25 mouse cellular contexts compared by ENCODE assay signal in genomic region chr19:4845846-4846245, GRCm38 (mm10). TPM values are rescaled to one million over a fixed set of nuclear protein-coding genes. Genes with fewer than 3 reads are reported as not detected.
DNase-seq lines count a peak whose midpoint lies in the region; ATAC-seq and TF ChIP-seq lines count a peak whose summit lies in the region.
"Had no signal": no experiment of that assay in that cellular context is flagged by ENCODE, and none has a peak within 500 bp of the region (broad histone marks: within the 10 kb centered on the region; RNA-seq: fewer than 3 reads in every experiment).

No protein-coding gene starts in this region.

- no peak for TF ChIP-seq CTCF in MEL (IDR thresholded peaks at IDR 0.05 in 2 of 3, conservative IDR thresholded peaks at IDR 0.05 in 1 of 3; ENCODE audit: control insufficient read depth in 1 of 3, insufficient read depth in 1 of 3, low read depth in 2 of 3, low read length in 3 of 3, poor library complexity in 1 of 3, severe bottlenecking in 1 of 3)
- TF ChIP-seq CTCF in gastrocnemius, adult 2 months (IDR thresholded peaks at IDR 0.05) = no peak

- no peak overlapping the region for H3K4me2 ChIP-seq in forebrain, embryonic 12.5 days
- H3K4me2 ChIP-seq in liver, embryonic 12.5 days = no peak overlapping the region

- TF ChIP-seq EP300 in MEL (IDR thresholded peaks at IDR 0.05; ENCODE audit: low read depth in 1 of 2, low read length in 2 of 2) = 0 out of 4 replicates have a peak, but pooled peaks of 1 of the 2 experiments have one; percentile 30

- H3K27me3 ChIP-seq in MEL (ENCODE audit: control insufficient read depth in 1 of 2, insufficient read depth in 2 of 2, low read length in 2 of 2) = no peaks in the 10 kb centered on the region; a peak in 2 of 4 replicates
- H3K27me3 ChIP-seq in forebrain, embryonic 12.5 days = peaks cover 23% of the 10 kb centered on the region
- peaks cover 62% of the 10 kb centered on the region for H3K27me3 ChIP-seq in liver, embryonic 12.5 days (replicated peaks)

- no peaks in the 10 kb centered on the region for H3K79me2 ChIP-seq in MEL (ENCODE audit: control insufficient read depth, insufficient read depth, low read length, poor library complexity)

- WGBS in forebrain, embryonic 12.5 days = 81% methylated on average over 2 of the region's 2 CpGs
- 37% methylated on average over 2 of the region's 2 CpGs for WGBS in liver, embryonic 12.5 days (ENCODE audit: insufficient replicate concordance)

- peak overlapping the region in 1 of 2 experiments; percentile 10; a peak in 1 of 4 replicates for H3K4me3 ChIP-seq in MEL (ENCODE audit: control insufficient read depth in 1 of 2, insufficient read depth in 1 of 2, low read depth in 2 of 2, low read length in 2 of 2)
- H3K4me3 ChIP-seq in forebrain, embryonic 12.5 days (replicated peaks) = no peak overlapping the region
- no peak overlapping the region for H3K4me3 ChIP-seq in gastrocnemius, adult 2 months
- no peak overlapping the region for H3K4me3 ChIP-seq in liver, embryonic 12.5 days

- no peak overlapping the region for H3K9ac ChIP-seq in MEL (ENCODE audit: control insufficient read depth, low read depth, low read length, poor library complexity, severe bottlenecking)
- H3K9ac ChIP-seq in forebrain, embryonic 12.5 days = no peak overlapping the region
- H3K9ac ChIP-seq in liver, embryonic 12.5 days = no peak overlapping the region

- peak; percentile 57 for DNase-seq in MEL (ENCODE audit: low read depth, low spot score)
- DNase-seq in c-Kit-positive CD71-positive TER-119-negative erythroid progenitor cells, embryonic 14.5 days (ENCODE audit: low read depth) = peak; percentile 71
- DNase-seq in c-Kit-positive CD71-positive TER-119-positive erythroid progenitor cells, embryonic 14.5 days (ENCODE audit: low spot score) = peak; percentile 71
- DNase-seq in induced T-regulatory cell, adult 2 months (ENCODE audit: low read depth) = peak; percentile 17
- no peak for DNase-seq in thymus, postnatal 25 days
- DNase-seq in gastrocnemius, adult 2 months = no peak
- DNase-seq: adrenal gland, adult 2 months; adrenal gland, adult 8-10 months; adrenal gland, postnatal 10 days; adrenal gland, postnatal 14 days; adrenal gland, postnatal 25 days; adrenal gland, postnatal 36 days; B cell, adult 2 months; cerebellum, adult 11 months; cerebellum, adult 11-12 months; cerebellum, adult 18-20 months; cerebellum, adult 2 months; cerebellum, adult 8-10 months had no signal

- intact Hi-C loops in gastrocnemius, adult 2 months (cut with DNase I) = loop anchor here (2.0 to 5.0 kb wide), 3 partner anchors 34 to 219 kb away; partner anchors contain the start of genes Gm21992, Rbm14 and Rce1

- TF ChIP-seq RAD21 in MEL (IDR thresholded peaks at IDR 0.05; ENCODE audit: low read depth, low read length) = no peak

- peaks cover 15 to 20% of the 10 kb centered on the region in 2 experiments for H3K4me1 ChIP-seq in MEL (ENCODE audit: control insufficient read depth in 1 of 2, insufficient read depth in 2 of 2, low read length in 2 of 2)
- no peaks in the 10 kb centered on the region for H3K4me1 ChIP-seq in forebrain, embryonic 12.5 days
- H3K4me1 ChIP-seq in liver, embryonic 12.5 days = peaks cover 8% of the 10 kb centered on the region; the same call in 1 of the 2 replicates

- peaks cover 0 to 12% of the 10 kb centered on the region in 2 experiments; a peak in 2 of 4 replicates for H3K36me3 ChIP-seq in MEL (ENCODE audit: control insufficient read depth in 1 of 2, insufficient read depth in 2 of 2, low read length in 2 of 2)
- no peaks in the 10 kb centered on the region for H3K36me3 ChIP-seq in forebrain, embryonic 12.5 days (replicated peaks)
- H3K36me3 ChIP-seq in liver, embryonic 12.5 days = no peaks in the 10 kb centered on the region
- H3K36me3 ChIP-seq: G1E had no signal

- ATAC-seq in forebrain, embryonic 12.5 days (ENCODE audit: low FRiP score) = no peak
- no peak for ATAC-seq in liver, embryonic 12.5 days
- ATAC-seq: activated CD4-positive, CD25-positive, alpha-beta regulatory T cell, adult 4 months; CD4-positive, CD25-positive, alpha-beta regulatory T cell, adult 4 months; Patski had no signal

- H3K9me3 ChIP-seq in MEL (replicated peaks; ENCODE audit: insufficient read depth, low read length) = no peaks in the 10 kb centered on the region
- H3K9me3 ChIP-seq in forebrain, embryonic 12.5 days = no peaks in the 10 kb centered on the region
- H3K9me3 ChIP-seq in liver, embryonic 12.5 days (replicated peaks) = no peaks in the 10 kb centered on the region
- H3K9me3 ChIP-seq: G1E had no signal

- no peak for TF ChIP-seq POLR2A in MEL (IDR thresholded peaks at IDR 0.05; ENCODE audit: control insufficient read depth in 1 of 2, insufficient read depth in 1 of 2, low read depth in 1 of 2, low read length in 2 of 2, poor library complexity in 1 of 2)

- H3K27ac ChIP-seq in MEL (ENCODE audit: control insufficient read depth, low read depth, low read length) = peak overlapping the region; percentile 31
- H3K27ac ChIP-seq in forebrain, embryonic 12.5 days = no peak overlapping the region
- no peak overlapping the region for H3K27ac ChIP-seq in gastrocnemius, adult 2 months
- H3K27ac ChIP-seq in liver, embryonic 12.5 days = no peak overlapping the region

TF ChIP-seq in MEL, 35 proteins besides CTCF, POLR2A, EP300 and RAD21:
- TF ChIP-seq UBTF (IDR thresholded peaks at IDR 0.05; ENCODE audit: borderline replicate concordance, insufficient read depth, low read depth, low read length) (no peak), TCF12 (IDR thresholded peaks at IDR 0.05; ENCODE audit: low read depth, low read length) (no peak), CHD1 (IDR thresholded peaks at IDR 0.05; ENCODE audit: low read depth, low read length) (no peak), MEF2A (IDR thresholded peaks at IDR 0.05; ENCODE audit: extremely low read depth, insufficient replicate concordance, low read depth, low read length, poor library complexity, severe bottlenecking) (no peak), MYC (IDR thresholded peaks at IDR 0.05; ENCODE audit: low read depth, low read length) (0 out of 2 replicates have a peak, but pooled peaks have one; percentile 32), MAZ (IDR thresholded peaks at IDR 0.05; ENCODE audit: low read depth, low read length) (no peak), NRF1 (IDR thresholded peaks at IDR 0.05; ENCODE audit: insufficient read depth, low read depth, low read length, poor library complexity, severe bottlenecking) (no peak), SMC3 (IDR thresholded peaks at IDR 0.05; ENCODE audit: low read depth, low read length) (no peak), ZKSCAN1 (IDR thresholded peaks at IDR 0.05; ENCODE audit: low read depth, low read length) (no peak), ZNF384 (IDR thresholded peaks at IDR 0.05; ENCODE audit: low read depth, low read length) (peak; percentile 79), ZC3H11A (IDR thresholded peaks at IDR 0.05; ENCODE audit: low read depth, low read length) (no peak), JUND (IDR thresholded peaks at IDR 0.05; ENCODE audit: low read depth, low read length) (no peak), MXI1 (IDR thresholded peaks at IDR 0.05; ENCODE audit: low read depth, low read length) (no peak)

RNA-seq across cellular contexts. Expression of gene Ccdc87, which starts 6.7 kb away (rescaled TPM):
- total RNA-seq in MEL (2012; rRNA removed) = 0.04 TPM in 1 of 2 replicates, not detected in the other
- under 1 TPM in 1 of 2 experiments, not detected in 1; 0.06 TPM for polyA plus RNA-seq in MEL (2012; ENCODE audit: insufficient read depth in 1 of 2, insufficient read length in 2 of 2, low read depth in 1 of 2, low replicate concordance in 2 of 2, missing spikeins in 1 of 2)
- 0.19 TPM in 2 replicates for polyA plus RNA-seq in forebrain, embryonic 12.5 days (2016; fragmentation: Nextera tagmentation; extraction: Ambion mirVana)
- not detected for total RNA-seq in gastrocnemius, adult 2 months (2021)
- polyA plus RNA-seq in liver, embryonic 12.5 days (2016; fragmentation: Nextera tagmentation; extraction: Ambion mirVana) = not detected in 2 replicates
- total RNA-seq: CH12.LX had no signal
- polyA plus RNA-seq: activated CD4-positive, CD25-positive, alpha-beta regulatory T cell, adult 4 months; CD4-positive, CD25-positive, alpha-beta regulatory T cell, adult 4 months; G1E had no signal

RNA-seq across cellular contexts. Expression of gene Ccs, which starts 6.7 kb away (rescaled TPM):
- total RNA-seq in MEL (2012; rRNA removed) = 43.3 and 48.3 TPM in 2 replicates
- polyA plus RNA-seq in MEL (2012; ENCODE audit: insufficient read depth in 1 of 2, insufficient read length in 2 of 2, low read depth in 1 of 2, low replicate concordance in 2 of 2, missing spikeins in 1 of 2) = 10 to 100 TPM in 1 of 2 experiments, not detected in 1; 56.6 TPM
- 34.6 and 37.9 TPM in 2 replicates for polyA plus RNA-seq in forebrain, embryonic 12.5 days (2016; fragmentation: Nextera tagmentation; extraction: Ambion mirVana)
- 10 to 100 TPM; 17.4 to 24.8 TPM for total RNA-seq in gastrocnemius, adult 2 months (2021)
- polyA plus RNA-seq in liver, embryonic 12.5 days (2016; fragmentation: Nextera tagmentation; extraction: Ambion mirVana) = 40.3 and 43.6 TPM in 2 replicates

RNA-seq across cellular contexts. Expression of gene Ctsf, which starts 9.1 kb away (rescaled TPM):
- total RNA-seq in MEL (2012; rRNA removed) = not detected in 2 replicates
- polyA plus RNA-seq in MEL (2012; ENCODE audit: insufficient read depth in 1 of 2, insufficient read length in 2 of 2, low read depth in 1 of 2, low replicate concordance in 2 of 2, missing spikeins in 1 of 2) = not detected
- 30.0 and 30.9 TPM in 2 replicates for polyA plus RNA-seq in forebrain, embryonic 12.5 days (2016; fragmentation: Nextera tagmentation; extraction: Ambion mirVana)
- total RNA-seq in gastrocnemius, adult 2 months (2021) = 10 to 100 TPM; 24.8 to 41.9 TPM
- 13.1 and 17.8 TPM in 2 replicates for polyA plus RNA-seq in liver, embryonic 12.5 days (2016; fragmentation: Nextera tagmentation; extraction: Ambion mirVana)
- total RNA-seq: CH12.LX had no signal

RNA-seq across cellular contexts. Expression of gene Actn3, which starts 31.9 kb away (rescaled TPM):
- total RNA-seq in MEL (2012; rRNA removed) = 1.0 and 1.3 TPM in 2 replicates
- polyA plus RNA-seq in MEL (2012; ENCODE audit: insufficient read depth in 1 of 2, insufficient read length in 2 of 2, low read depth in 1 of 2, low replicate concordance in 2 of 2, missing spikeins in 1 of 2) = under 1 TPM in 1 of 2 experiments, not detected in 1; 0.65 TPM
- polyA plus RNA-seq in forebrain, embryonic 12.5 days (2016; fragmentation: Nextera tagmentation; extraction: Ambion mirVana) = 1.2 and 1.3 TPM in 2 replicates
- over 10,000 TPM in 1 of 2 experiments, 1,000 to 10,000 TPM in 1; 5,071 to 10,315 TPM for total RNA-seq in gastrocnemius, adult 2 months (2021)
- 0.79 and 0.82 TPM in 2 replicates for polyA plus RNA-seq in liver, embryonic 12.5 days (2016; fragmentation: Nextera tagmentation; extraction: Ambion mirVana)
- polyA plus RNA-seq: activated CD4-positive, CD25-positive, alpha-beta regulatory T cell, adult 4 months; CD4-positive, CD25-positive, alpha-beta regulatory T cell, adult 4 months had no signal

RNA-seq across cellular contexts. Expression of gene Zdhhc24, which starts 32.6 kb away (rescaled TPM):
- 12.9 and 15.8 TPM in 2 replicates for total RNA-seq in MEL (2012; rRNA removed)
- polyA plus RNA-seq in MEL (2012; ENCODE audit: insufficient read depth in 1 of 2, insufficient read length in 2 of 2, low read depth in 1 of 2, low replicate concordance in 2 of 2, missing spikeins in 1 of 2) = 10 to 100 TPM in 1 of 2 experiments, not detected in 1; 21.1 TPM
- 17.4 and 17.5 TPM in 2 replicates for polyA plus RNA-seq in forebrain, embryonic 12.5 days (2016; fragmentation: Nextera tagmentation; extraction: Ambion mirVana)
- total RNA-seq in gastrocnemius, adult 2 months (2021) = 1 to 10 TPM; 2.0 to 2.6 TPM
- 13.9 and 15.9 TPM in 2 replicates for polyA plus RNA-seq in liver, embryonic 12.5 days (2016; fragmentation: Nextera tagmentation; extraction: Ambion mirVana)

Comparison
In these comparisons a context has a peak if more than half of its experiments do, and no peak if none do; other contexts are left out.
1. DNase-seq: peak in MEL (single experiment), c-Kit-positive CD71-positive TER-119-negative erythroid progenitor cells, embryonic 14.5 days (single experiment), c-Kit-positive CD71-positive TER-119-positive erythroid progenitor cells, embryonic 14.5 days (single experiment) and induced T-regulatory cell, adult 2 months (single experiment); none in thymus, postnatal 25 days (single experiment) and gastrocnemius, adult 2 months (single experiment).
2. RNA of gene Ctsf, which starts 9.1 kb away (polyA plus RNA-seq): 30.0 to 30.9 TPM in forebrain, embryonic 12.5 days and 13.1 to 17.8 TPM in liver, embryonic 12.5 days; not detected in MEL; every median in the first group is over 10 times any median in the second.